Mouse (Mus musculus) stomach, embryonic 16.5 days (tissue): Measurements from ENCODE around the gene Rnase10. TPM values are rescaled to one million over a fixed set of nuclear protein-coding genes. Genes with fewer than 3 reads are reported as not detected.

Experiments used
- ATAC-seq: fragments of 200-750 bp; cut with Nextera tagmentation; 2 replicates; pipeline ENCODE4 v1.8.0; 2017; ENCODE audit warnings: moderate number of reproducible peaks, moderate TSS enrichment; ENCODE audit not compliant: insufficient read depth, low FRiP score
- H3K27ac ChIP-seq: fragments of 300-500 bp; sonication (generic); 2 replicates; pipeline ENCODE4 v1.5.1; 2014; ENCODE audit warnings: low read length
- H3K27me3 ChIP-seq: fragments of 300-500 bp; sonication (generic); 2 replicates; pipeline ENCODE4 v1.6.1; 2014; ENCODE audit warnings: low read length, control low read depth, mixed read lengths; ENCODE audit not compliant: control insufficient read depth, insufficient read depth
- H3K36me3 ChIP-seq: fragments of 300-500 bp; sonication (generic); 2 replicates; pipeline ENCODE4 v1.6.1; 2014; ENCODE audit warnings: low read length; ENCODE audit not compliant: control insufficient read depth, insufficient read depth
- H3K4me1 ChIP-seq: fragments of 300-500 bp; sonication (generic); 2 replicates; pipeline ENCODE4 v1.6.1; 2014; ENCODE audit warnings: low read length, control low read depth, mixed read lengths; ENCODE audit not compliant: control insufficient read depth, insufficient read depth
- H3K4me2 ChIP-seq: fragments of 300-500 bp; sonication (generic); 2 replicates; pipeline ENCODE4 v1.6.1; 2014; ENCODE audit warnings: low read depth, low read length, mixed read lengths
- H3K4me3 ChIP-seq: fragments of 300-500 bp; sonication (generic); replicated peaks from 2 replicates; pipeline ENCODE4 v1.5.1; 2014; ENCODE audit warnings: mild to moderate bottlenecking, low read length
- H3K9ac ChIP-seq: fragments of 300-500 bp; sonication (generic); 2 replicates; pipeline ENCODE4 v1.6.1; 2014; ENCODE audit warnings: low read length
- H3K9me3 ChIP-seq: fragments of 300-500 bp; sonication (generic); replicated peaks from 2 replicates; pipeline ENCODE4 v1.6.1; 2016; ENCODE audit warnings: low read length, control low read depth; ENCODE audit not compliant: control insufficient read depth
- whole genome bisulfite sequencing: fragments of 180-500 bp; shearing (Covaris S2); extraction: QIAGEN DNeasy Blood & Tissue Kit; methylation state at CpG from one replicate; pipeline ENCODE4 v1.1.7; 2014; 5-methylcytosine and 5-hydroxymethylcytosine counted together
- polyA plus RNA-seq: library from polyadenylated mRNA; unstranded; fragments of >200 nt; fragmentation: Nextera tagmentation; extraction: Ambion mirVana; gene quantifications from 2 replicates; pipeline ENCODE4 v1.2.1, GENCODE M21; 2015

Gene Rnase10
- polyA plus RNA-seq, 1 experiment from 2014 or later = 0.23 TPM

- Histone ChIP-seq H3K4me2 (no peak overlapping the region), H3K4me1 (no peaks in the 10 kb centered on the region), H3K9me3 (no peaks in the 10 kb centered on the region), H3K36me3 (no peaks in the 10 kb centered on the region), H3K4me3 (no peak overlapping the region), H3K9ac (no peak overlapping the region), H3K27me3 (no peaks in the 10 kb centered on the region), H3K27ac (no peak overlapping the region)
- ATAC-seq = no peak
- WGBS = 37% methylated on average over 5 of the region's 5 CpGs
Measured at GRCm38 (mm10) chr14:51026391-51027133, 19.0 kb downstream of the Rnase10 start.

GRCm38 (mm10) chr14:51027387-51028155 is 20.0 kb downstream of the Rnase10 start:
- H3K36me3 ChIP-seq = no peaks in the 10 kb centered on the region
- no peak overlapping the region for H3K4me3 ChIP-seq
- no peaks in the 10 kb centered on the region for H3K4me1 ChIP-seq
- H3K9ac ChIP-seq = no peak overlapping the region
- 55% methylated on average over 3 of the region's 3 CpGs for whole genome bisulfite sequencing
- no peak overlapping the region for H3K27ac ChIP-seq
- no peaks in the 10 kb centered on the region for H3K9me3 ChIP-seq
- no peaks in the 10 kb centered on the region for H3K27me3 ChIP-seq
- H3K4me2 ChIP-seq = no peak overlapping the region
- no peak for ATAC-seq

GRCm38 (mm10) chr14:51035206-51035605 is 27.7 kb downstream of the Rnase10 start:
- Histone ChIP-seq H3K36me3 (no peaks in the 10 kb centered on the region), H3K27ac (no peak overlapping the region), H3K4me3 (no peak overlapping the region), H3K9me3 (no peaks in the 10 kb centered on the region), H3K4me1 (no peaks in the 10 kb centered on the region), H3K9ac (no peak overlapping the region), H3K27me3 (no peaks in the 10 kb centered on the region), H3K4me2 (no peak overlapping the region)
- ATAC-seq = no peak
- WGBS = 56% methylated on average over 1 of the region's 1 CpGs

- no peaks in the 10 kb centered on the region for H3K27me3 ChIP-seq
- 82% methylated on average over 4 of the region's 4 CpGs for WGBS
Measured at GRCm38 (mm10) chr14:51036214-51036613, 28.7 kb downstream of the Rnase10 start.

GRCm38 (mm10) chr14:51041769-51042168 is 34.2 kb downstream of the Rnase10 start, which contains the start of gene Rnase9:
Gene Rnase9 (minus strand): TSS chr14:51041869.
- WGBS = 81% methylated on average over 6 of the region's 6 CpGs
- no peak for ATAC-seq
- Histone ChIP-seq H3K4me1 (no peaks in the 10 kb centered on the region), H3K27ac (no peak within 1 kb of the TSS), H3K36me3 (no peaks in the 10 kb centered on the region), H3K9ac (no peak within 1 kb of the TSS), H3K9me3 (no peaks in the 10 kb centered on the region), H3K4me3 (no peak within 1 kb of the TSS), H3K27me3 (no peaks in the 10 kb centered on the region), H3K4me2 (no peak within 1 kb of the TSS)

More at GRCm38 (mm10) chr14:51036214-51036613, 28.7 kb downstream of the Rnase10 start:
- Histone ChIP-seq H3K9me3 (no peaks in the 10 kb centered on the region), H3K4me1 (no peaks in the 10 kb centered on the region), H3K27ac (no peak overlapping the region), H3K9ac (no peak overlapping the region), H3K4me2 (no peak overlapping the region), H3K4me3 (no peak overlapping the region), H3K36me3 (no peaks in the 10 kb centered on the region)
- no peak for ATAC-seq

- Histone ChIP-seq H3K4me3 (no peak overlapping the region), H3K36me3 (no peaks in the 10 kb centered on the region), H3K9me3 (no peaks in the 10 kb centered on the region), H3K27ac (no peak overlapping the region), H3K9ac (no peak overlapping the region), H3K4me1 (no peaks in the 10 kb centered on the region), H3K27me3 (no peaks in the 10 kb centered on the region), H3K4me2 (no peak overlapping the region)
- 15% methylated on average over 5 of the region's 5 CpGs for WGBS
- ATAC-seq = no peak
Measured at GRCm38 (mm10) chr14:51047846-51048245, 40.3 kb downstream of the Rnase10 start.

- Histone ChIP-seq H3K27ac (no peak within 1 kb of the TSS), H3K27me3 (no peaks in the 10 kb centered on the region), H3K4me2 (no peak within 1 kb of the TSS), H3K4me3 (no peak within 1 kb of the TSS), H3K36me3 (no peaks in the 10 kb centered on the region), H3K4me1 (0 out of 2 replicates have a peak, but pooled peaks cover 4% of the 10 kb centered on the region), H3K9ac (no peak within 1 kb of the TSS), H3K9me3 (no peaks in the 10 kb centered on the region)
- WGBS = 86% methylated on average over 2 of the region's 2 CpGs
- ATAC-seq = no peak
Measured at GRCm38 (mm10) chr14:51050063-51050462, 42.5 kb downstream of the Rnase10 start, which contains the start of gene Rnase11. Gene Rnase11 (minus strand): TSS chr14:51050163.

GRCm38 (mm10) chr14:51051941-51052340 is 44.4 kb downstream of the Rnase10 start:
- Histone ChIP-seq H3K27ac (no peak overlapping the region), H3K27me3 (no peaks in the 10 kb centered on the region), H3K4me3 (no peak overlapping the region), H3K9ac (no peak overlapping the region), H3K4me1 (0 out of 2 replicates have a peak, but pooled peaks cover 4% of the 10 kb centered on the region), H3K36me3 (no peaks in the 10 kb centered on the region), H3K9me3 (no peaks in the 10 kb centered on the region), H3K4me2 (no peak overlapping the region)
- no peak for ATAC-seq
- WGBS = 57% methylated on average over 5 of the region's 5 CpGs

GRCm38 (mm10) chr14:51053176-51053575 is 45.6 kb downstream of the Rnase10 start:
- no peak overlapping the region for H3K9ac ChIP-seq
- no peak overlapping the region for H3K27ac ChIP-seq
- H3K27me3 ChIP-seq = no peaks in the 10 kb centered on the region
- no peak overlapping the region for H3K4me3 ChIP-seq
- 0 out of 2 replicates have a peak, but pooled peaks cover 4% of the 10 kb centered on the region for H3K4me1 ChIP-seq
- 71% methylated on average over 5 of the region's 5 CpGs for WGBS
- no peaks in the 10 kb centered on the region for H3K36me3 ChIP-seq
- H3K4me2 ChIP-seq = no peak overlapping the region
- no peak for ATAC-seq
- no peaks in the 10 kb centered on the region for H3K9me3 ChIP-seq
